Mouse (Mus musculus): ENCODE data around the gene Lrrc8d. TPM values are rescaled to one million over a fixed set of nuclear protein-coding genes. Genes with fewer than 3 reads are reported as not detected.

The Lrrc8d gene
- polyA plus RNA-seq, 1 experiment: 5.7 TPM

- under 1% methylated on average over 80 of the region's 83 CpGs for WGBS
- TF ChIP-seq POLR2A (IDR thresholded peaks at IDR 0.05; ENCODE audit: control insufficient read depth, extremely low read depth, insufficient read depth, low read length, poor library complexity) (0 out of 2 replicates have a peak, but pooled peaks have one; percentile 57), CTCF (IDR thresholded peaks at IDR 0.05; ENCODE audit: borderline replicate concordance, control insufficient read depth, extremely low read depth, insufficient read depth, low read length, poor library complexity) (peak; percentile 23; the same call in 1 of the 2 replicates)
- Histone ChIP-seq H3K36me3 (ENCODE audit: control insufficient read depth, insufficient read depth, low read length) (0 out of 2 replicates have a peak, but pooled peaks cover 2% of the 10 kb centered on the region), H3K27ac (ENCODE audit: control insufficient read depth, insufficient read depth, low read length) (no peak within 1 kb of the TSS), H3K4me1 (replicated peaks; ENCODE audit: control insufficient read depth, insufficient read depth, low read length) (peaks cover 8% of the 10 kb centered on the region), H3K4me3 (ENCODE audit: control insufficient read depth, insufficient read depth, low read length) (peak within 1 kb of the TSS; percentile 97), H3K27me3 (ENCODE audit: control insufficient read depth, insufficient read depth, low read length) (no peaks in the 10 kb centered on the region)
- peak; percentile 87 for DNase-seq
Observed at GRCm38 (mm10) chr5:105876068-105876924, 176.5 kb downstream of the Lrrc8d start, which contains the start of gene Zfp326. Zfp326 (plus strand) TSS chr5:105876565.

GRCm38 (mm10) chr5:105876925-105877774, 177.4 kb downstream of the Lrrc8d start:
- H3K36me3 ChIP-seq (ENCODE audit: control insufficient read depth, insufficient read depth, low read length): peaks cover 3% of the 10 kb centered on the region; the same call in 1 of the 2 replicates
- no peaks in the 10 kb centered on the region for H3K27me3 ChIP-seq (ENCODE audit: control insufficient read depth, insufficient read depth, low read length)
- H3K4me1 ChIP-seq (replicated peaks; ENCODE audit: control insufficient read depth, insufficient read depth, low read length): peaks cover 8% of the 10 kb centered on the region
- WGBS: under 1% methylated on average over 46 of the region's 46 CpGs
- DNase-seq: peak; percentile 42
- TF ChIP-seq CTCF (IDR thresholded peaks at IDR 0.05; ENCODE audit: borderline replicate concordance, control insufficient read depth, extremely low read depth, insufficient read depth, low read length, poor library complexity): peak; percentile 31; the same call in 1 of the 2 replicates
- no peak for TF ChIP-seq POLR2A (IDR thresholded peaks at IDR 0.05; ENCODE audit: control insufficient read depth, extremely low read depth, insufficient read depth, low read length, poor library complexity)
- H3K4me3 ChIP-seq (ENCODE audit: control insufficient read depth, insufficient read depth, low read length): peak overlapping the region; percentile 97
- H3K27ac ChIP-seq (ENCODE audit: control insufficient read depth, insufficient read depth, low read length): no peak overlapping the region

Other genes starting within 250 kb of the Lrrc8d start
- gene Lrrc8c, start 180.6 kb upstream of the Lrrc8d start, polyA plus RNA-seq (2012; rRNA removed): 69.4 and 78.0 TPM in 2 replicates
- gene Zfp326, start 176.6 kb downstream of the Lrrc8d start, polyA plus RNA-seq (2012; rRNA removed): 11.3 and 12.4 TPM in 2 replicates

Data from thymus, adult 2 months (tissue).